Mouse (Mus musculus): ENCODE measurements around the gene Gmpr2.

Gmpr2 gene

DNA sequence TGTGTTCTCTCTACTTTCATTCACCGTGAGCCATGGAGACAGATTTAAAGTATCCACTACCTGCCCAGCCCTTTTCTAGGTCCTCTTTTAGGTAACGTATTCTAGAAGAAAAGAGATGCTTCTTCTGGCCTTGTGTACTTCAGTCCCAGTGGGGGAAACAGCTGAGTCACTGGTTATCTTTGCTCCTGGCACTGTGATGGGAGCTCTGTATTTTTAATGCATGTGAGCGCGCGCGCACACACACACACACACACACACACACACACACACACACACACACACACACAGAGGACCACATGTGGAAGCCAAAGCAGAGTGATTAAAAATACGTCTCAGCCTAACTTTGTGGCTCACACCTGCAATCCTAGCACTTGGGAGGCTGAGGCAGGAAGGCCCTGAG is 51.7 kb downstream of the Gmpr2 start:
- in situ Hi-C loops (cut with MboI, MseI) = loop anchor here (5.0 kb wide), 1 partner anchor 41 kb away; the partner anchor contains the start of gene Tinf2

DNA sequence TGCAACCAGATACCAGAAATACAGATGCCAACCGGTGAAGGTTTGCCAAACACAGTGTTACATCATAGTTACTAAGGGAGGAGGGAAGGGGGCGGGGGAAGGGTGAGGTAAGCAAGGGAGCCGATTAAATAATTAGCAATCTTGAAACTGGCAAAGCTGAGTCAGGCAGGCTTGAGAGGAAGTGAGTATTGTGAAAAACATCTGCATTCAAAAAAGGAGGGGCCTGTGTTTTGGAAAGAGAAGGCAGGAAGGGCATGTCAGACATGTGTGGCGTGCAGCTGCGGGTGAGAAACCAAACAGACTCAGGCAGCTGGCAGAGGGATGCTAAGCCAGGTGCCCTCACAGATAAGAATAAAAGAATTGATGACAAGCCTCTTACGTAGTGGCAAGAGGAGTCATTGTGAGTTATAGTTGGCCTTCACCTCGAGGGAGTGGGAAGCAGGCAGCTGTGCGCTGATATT is 52.7 kb downstream of the Gmpr2 start:
- in situ Hi-C loops (cut with MboI, MseI) = loop anchor here (5.0 kb wide), 1 partner anchor 42 kb away; the partner anchor contains the start of gene Tinf2

DNA sequence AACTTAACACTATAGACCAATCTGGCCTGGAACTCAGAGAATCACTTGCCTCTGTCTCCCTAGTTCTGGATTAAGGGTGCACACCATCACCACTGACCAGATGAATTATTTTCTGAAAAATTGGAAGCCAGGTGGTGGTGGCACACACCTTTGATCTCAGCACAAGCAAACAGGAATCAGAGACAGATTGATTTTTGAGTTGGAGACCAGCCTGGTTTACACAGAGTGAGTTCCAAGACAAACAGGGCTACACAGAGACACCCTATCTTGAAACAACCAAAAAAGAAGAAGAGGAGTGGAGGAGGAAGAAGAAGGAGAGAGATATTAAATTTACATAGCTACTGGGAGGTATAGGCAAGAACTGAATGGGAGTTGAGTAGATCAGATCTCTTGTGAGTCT is 54.5 kb downstream of the Gmpr2 start:
- in situ Hi-C loops (cut with MboI, MseI) = no loop called here

- in situ Hi-C loops (cut with MboI, MseI) = no loop called here
These were observed 56.3 kb downstream of the Gmpr2 start for GRCm38 (mm10) chr14:55727889-55728685.

All from regulatory T cell (primary cell).